Mouse (Mus musculus) E14TG2a.4 (cell line): ENCODE measurements around the gene Gm20388.
A peak's percentile ranks its signal among the peaks of the same experiment; 100 is the strongest.

ENCODE experiments used
- H3K27me3 ChIP-seq: 2 replicates; pipeline ENCODE4 v1.6.1; 2014; ENCODE audit warnings: low read length, control low read depth; ENCODE audit not compliant: insufficient read depth
- H3K36me3 ChIP-seq: 2 replicates; pipeline ENCODE4 v1.6.1; 2014; ENCODE audit warnings: low read length, control low read depth; ENCODE audit not compliant: insufficient read depth
- H3K4me1 ChIP-seq: replicated peaks from 2 replicates; pipeline ENCODE4 v1.6.1; 2014; ENCODE audit warnings: low read depth, low read length, control low read depth
- H3K4me3 ChIP-seq: replicated peaks from 2 replicates; pipeline ENCODE4 v1.5.1; 2014; ENCODE audit warnings: mild to moderate bottlenecking, low read length
- H3K9me3 ChIP-seq: 2 replicates; pipeline ENCODE4 v1.6.1; 2014; ENCODE audit warnings: low read length, control low read depth
- CTCF ChIP-seq: conservative IDR thresholded peaks from 2 replicates; pipeline ENCODE4 v1.5.1; 2014; ENCODE audit warnings: low read length
- NANOG ChIP-seq: IDR thresholded peaks from 2 replicates; pipeline ENCODE4 v1.6.1; 2014; ENCODE audit warnings: borderline replicate concordance, low read length, mixed read lengths
- POU5F1 ChIP-seq: IDR thresholded peaks from 2 replicates; pipeline ENCODE4 v1.6.1; 2014; ENCODE audit warnings: low read length, borderline replicate concordance

The Gm20388 gene

DNA sequence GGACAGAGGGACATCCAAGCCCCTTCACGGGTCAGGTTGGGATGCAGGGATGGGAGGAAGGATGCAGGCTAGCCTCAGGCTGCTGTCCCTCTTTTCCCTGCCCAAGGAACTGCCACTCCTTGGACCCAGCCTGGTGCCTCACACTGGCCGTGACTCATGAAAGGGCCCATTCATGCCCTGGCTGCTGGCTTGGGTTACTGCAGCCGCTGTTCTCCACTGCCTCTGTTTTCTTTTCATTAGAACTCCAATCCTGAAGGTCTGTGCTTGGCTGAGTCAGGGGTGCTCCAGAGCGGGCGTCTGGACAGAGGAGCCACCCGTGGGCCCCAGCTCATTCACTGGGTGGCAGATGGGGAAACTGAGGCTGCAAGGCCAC, 2314.0 kb downstream of the Gm20388 start:
- H3K4me3 ChIP-seq, result no peak overlapping the region
- TF ChIP-seq CTCF, result no peak
- no peak for TF ChIP-seq NANOG
- TF ChIP-seq POU5F1, result no peak
- no peaks in the 10 kb centered on the region for H3K9me3 ChIP-seq
- peaks cover 19% of the 10 kb centered on the region for H3K4me1 ChIP-seq
- H3K36me3 ChIP-seq, result no peaks in the 10 kb centered on the region
- H3K27me3 ChIP-seq, result peaks cover 30% of the 10 kb centered on the region

DNA sequence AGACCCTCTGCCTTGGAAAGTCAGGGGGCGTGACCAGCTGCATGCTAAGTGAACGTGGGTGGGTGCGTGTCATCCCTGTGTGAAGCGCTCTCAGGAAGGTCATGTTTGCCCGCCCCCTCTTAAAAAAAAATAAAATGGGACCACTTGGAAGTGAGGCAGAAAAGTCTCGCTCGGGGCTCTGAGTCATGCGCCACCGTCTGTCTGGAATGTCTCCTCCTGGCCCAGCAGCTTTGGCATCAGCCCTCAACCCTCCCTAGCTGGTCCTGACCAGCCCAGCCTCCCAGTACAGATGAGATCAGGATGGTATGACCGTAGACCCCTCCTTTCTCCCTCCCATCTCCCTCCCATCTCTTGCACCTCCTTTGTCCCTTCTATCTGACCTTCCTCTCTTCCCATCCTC, 2314.8 kb downstream of the Gm20388 start:
- H3K36me3 ChIP-seq, result no peaks in the 10 kb centered on the region
- no peak for TF ChIP-seq POU5F1
- TF ChIP-seq CTCF, result no peak
- H3K27me3 ChIP-seq, result peaks cover 35% of the 10 kb centered on the region

DNA sequence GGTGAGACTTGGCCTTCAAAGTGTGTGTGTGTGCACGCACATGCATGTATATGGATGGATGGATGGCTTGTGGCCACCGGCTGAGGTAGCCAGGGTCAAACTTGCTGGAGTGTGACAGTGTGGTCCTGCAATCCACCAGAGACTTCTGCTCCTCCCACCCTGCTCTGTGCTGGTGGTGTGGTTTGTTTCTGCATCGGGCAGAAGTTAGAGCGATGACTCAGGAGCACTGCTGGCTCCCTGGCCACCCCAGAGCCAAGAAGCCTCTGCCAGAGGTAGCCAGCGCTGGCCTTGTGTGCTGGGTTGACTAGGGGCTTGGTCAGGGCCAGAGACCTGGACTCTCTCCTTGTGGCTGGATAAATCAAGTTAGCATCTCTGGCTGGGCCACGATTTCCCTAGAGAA, 2316.7 kb downstream of the Gm20388 start:
- H3K9me3 ChIP-seq, result no peaks in the 10 kb centered on the region
- H3K4me1 ChIP-seq, result peaks cover 32% of the 10 kb centered on the region
- no peak for TF ChIP-seq CTCF
- H3K36me3 ChIP-seq, result no peaks in the 10 kb centered on the region
- H3K27me3 ChIP-seq, result peaks cover 54% of the 10 kb centered on the region
- no peak overlapping the region for H3K4me3 ChIP-seq

More for the DNA sequence above, 2314.8 kb downstream of the Gm20388 start:
- peaks cover 23% of the 10 kb centered on the region for H3K4me1 ChIP-seq
- H3K4me3 ChIP-seq, result no peak overlapping the region
- no peaks in the 10 kb centered on the region for H3K9me3 ChIP-seq

DNA sequence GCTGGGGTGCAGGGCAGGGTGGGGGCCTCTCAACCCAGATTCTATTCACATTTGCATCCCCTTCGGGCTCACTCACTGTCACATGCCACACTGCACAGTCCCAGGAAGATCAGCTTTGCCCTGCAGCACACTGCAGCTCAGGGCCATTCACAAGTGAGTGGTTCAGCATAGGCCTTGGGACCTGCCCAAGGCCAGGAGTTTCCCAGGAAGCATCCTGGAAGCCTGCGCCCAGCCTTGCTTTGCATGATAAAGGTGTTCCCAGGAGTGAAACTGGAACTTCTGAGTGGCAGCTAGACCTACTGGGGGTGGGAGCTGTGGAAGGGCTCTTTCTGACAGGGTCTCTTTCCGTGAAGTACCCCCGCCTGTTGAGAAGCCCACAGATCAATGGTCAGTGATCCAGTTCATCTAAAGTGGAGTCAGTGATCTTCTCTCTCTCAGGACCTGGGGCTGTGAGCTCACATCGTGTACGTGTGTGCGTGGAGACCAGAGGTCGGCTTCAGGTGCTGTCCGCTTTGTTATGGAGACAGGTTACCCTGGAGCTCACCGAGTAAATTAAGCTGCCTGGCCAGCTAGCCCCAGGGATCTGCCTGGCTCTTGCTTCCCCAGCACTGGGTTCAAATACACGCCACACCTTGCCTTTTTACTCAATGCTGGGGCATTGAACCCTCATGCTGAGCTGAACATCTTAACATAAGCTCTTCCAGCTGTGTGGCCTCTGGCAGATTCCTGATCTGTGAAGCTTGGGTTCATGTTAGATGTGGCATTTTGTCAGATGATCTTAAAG, 2318.3 kb downstream of the Gm20388 start:
- peak; percentile 58; the same call in 1 of the 2 replicates for TF ChIP-seq NANOG
- TF ChIP-seq CTCF, result no peak
- TF ChIP-seq POU5F1, result peak; percentile 91
- peak overlapping the region; percentile 41; the same call in 1 of the 2 replicates for H3K4me3 ChIP-seq

DNA sequence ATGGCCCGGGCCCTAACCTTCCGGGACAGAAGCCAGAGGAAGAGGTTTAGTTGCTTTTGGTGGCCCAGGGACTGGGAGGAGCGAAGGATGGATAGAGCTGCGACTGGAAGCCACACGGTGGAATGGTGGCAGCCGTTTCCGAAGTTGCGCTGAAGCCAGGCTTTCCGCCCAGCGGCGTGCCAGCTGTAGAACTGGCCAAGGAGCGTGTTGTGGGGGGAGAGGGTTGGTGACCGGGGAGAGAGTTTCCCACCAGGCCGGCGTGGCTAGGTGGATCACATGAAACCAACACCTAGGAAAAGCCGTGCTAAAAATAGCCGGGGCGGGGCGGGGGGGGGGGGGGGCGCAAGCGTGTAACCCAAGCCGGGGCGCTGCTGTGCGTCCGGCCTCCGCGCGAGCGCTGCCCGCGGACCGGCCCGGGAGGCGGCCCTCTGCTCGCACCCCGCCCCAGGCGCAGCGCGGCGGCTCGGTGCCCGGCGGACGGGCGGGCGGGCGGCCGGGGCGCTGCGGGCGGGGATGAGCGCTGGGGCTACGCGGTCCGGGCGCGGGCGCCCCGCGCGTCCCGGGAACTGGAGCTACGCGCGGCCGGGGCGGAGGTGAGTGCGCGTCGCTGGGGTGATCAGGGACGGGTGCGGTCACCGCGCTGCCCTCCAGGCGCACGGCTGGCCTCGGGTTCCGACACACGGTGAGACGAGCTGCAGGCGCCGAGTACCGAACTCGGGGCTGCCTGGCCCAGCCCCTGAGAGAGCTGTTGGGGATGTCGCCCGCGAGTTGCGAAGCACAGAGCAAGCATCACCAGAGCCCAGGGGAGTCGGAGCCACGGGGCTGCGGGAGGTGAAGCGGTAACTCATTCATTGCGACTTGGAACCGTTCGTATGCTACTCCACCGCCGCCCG, 2319.4 kb downstream of the Gm20388 start:
- H3K27me3 ChIP-seq, result peaks cover 72% of the 10 kb centered on the region
- no peaks in the 10 kb centered on the region for H3K9me3 ChIP-seq
- no peaks in the 10 kb centered on the region for H3K36me3 ChIP-seq
- H3K4me1 ChIP-seq, result peaks cover 32% of the 10 kb centered on the region
- peak overlapping the region; percentile 73 for H3K4me3 ChIP-seq
- TF ChIP-seq NANOG (no peak), CTCF (no peak), POU5F1 (no peak)

More for the DNA sequence above, 2318.3 kb downstream of the Gm20388 start:
- Histone ChIP-seq H3K36me3 (no peaks in the 10 kb centered on the region), H3K27me3 (peaks cover 68% of the 10 kb centered on the region), H3K4me1 (peaks cover 32% of the 10 kb centered on the region), H3K9me3 (no peaks in the 10 kb centered on the region)

DNA sequence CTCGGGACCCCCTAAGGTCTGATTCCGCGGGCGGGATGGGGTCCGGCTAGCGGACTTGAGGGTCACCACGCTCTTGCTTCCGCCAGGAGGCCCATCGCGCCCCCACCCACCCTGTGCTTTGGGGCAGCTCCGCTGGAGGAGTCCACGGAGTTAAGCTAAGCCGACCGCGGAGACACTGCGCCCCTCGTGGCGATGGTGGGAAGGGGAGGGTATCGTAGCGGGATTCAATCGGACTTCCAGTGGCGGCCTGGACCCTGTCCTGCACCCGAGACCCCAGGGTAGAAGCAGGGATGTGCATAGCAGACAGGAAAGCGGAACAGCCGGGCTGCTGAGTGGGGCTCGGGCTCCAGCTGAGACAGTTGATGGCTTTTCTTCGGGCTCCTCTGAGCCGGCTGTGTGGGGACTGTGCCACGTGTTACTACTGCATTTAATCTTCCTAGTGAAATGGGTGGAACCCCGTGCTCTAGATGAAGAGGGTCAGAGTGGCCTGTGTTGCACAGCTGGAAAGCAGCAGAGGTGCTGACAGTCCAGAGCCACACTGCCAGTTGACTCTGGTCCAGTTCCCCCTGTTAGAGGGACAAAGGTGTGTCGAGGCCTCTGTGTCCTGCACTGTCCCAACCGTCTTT, 2320.2 kb downstream of the Gm20388 start:
- H3K27me3 ChIP-seq, result peaks cover 75% of the 10 kb centered on the region
- H3K4me3 ChIP-seq, result peak overlapping the region; percentile 73
- TF ChIP-seq POU5F1, result no peak
- no peak for TF ChIP-seq NANOG
- peak; percentile 53 for TF ChIP-seq CTCF
- H3K4me1 ChIP-seq, result peaks cover 32% of the 10 kb centered on the region
- H3K9me3 ChIP-seq, result no peaks in the 10 kb centered on the region
- no peaks in the 10 kb centered on the region for H3K36me3 ChIP-seq

DNA sequence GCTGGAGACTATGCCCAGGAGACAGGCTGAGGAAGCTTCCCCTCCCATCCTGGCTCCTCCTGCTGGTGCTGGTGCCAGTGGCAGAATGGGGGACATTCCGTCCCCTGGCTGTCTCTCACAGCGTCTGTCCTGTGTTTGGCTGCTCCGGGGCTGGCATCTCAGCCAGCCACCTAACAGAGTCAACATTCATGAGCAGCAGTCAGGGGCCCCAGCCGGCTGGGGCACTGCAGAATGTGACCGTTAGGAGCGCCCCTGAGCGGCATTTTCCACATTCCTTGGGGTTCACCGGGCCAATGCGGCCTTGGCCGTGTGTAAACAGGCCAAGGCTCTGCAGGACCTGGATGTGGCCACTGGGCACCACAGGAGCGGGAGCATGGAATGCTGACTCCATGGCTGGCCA, 2323.4 kb downstream of the Gm20388 start:
- H3K9me3 ChIP-seq, result no peaks in the 10 kb centered on the region
- H3K36me3 ChIP-seq, result no peaks in the 10 kb centered on the region
- H3K4me1 ChIP-seq, result peaks cover 19% of the 10 kb centered on the region
- H3K4me3 ChIP-seq, result no peak overlapping the region
- peaks cover 65% of the 10 kb centered on the region for H3K27me3 ChIP-seq
- TF ChIP-seq POU5F1, result no peak

DNA sequence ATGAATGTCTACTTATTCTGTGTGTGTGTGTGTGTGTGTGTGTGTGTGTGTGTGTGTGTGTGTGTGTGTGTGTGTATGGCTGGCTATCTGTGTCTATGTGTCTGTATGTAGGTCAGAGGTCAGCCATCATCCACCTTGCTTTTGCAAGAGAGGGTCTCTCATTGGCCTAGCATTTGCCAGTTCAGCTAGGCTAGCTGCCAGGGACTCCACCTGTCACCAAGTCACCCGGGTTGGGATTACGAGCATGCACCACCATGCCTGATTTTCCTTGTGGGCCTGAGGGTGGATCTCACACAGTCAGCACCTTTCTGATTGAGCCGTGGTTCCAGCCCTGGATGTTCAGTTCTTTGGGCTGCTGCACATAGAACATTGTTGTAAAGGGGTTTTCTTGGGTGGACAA, 2325.9 kb downstream of the Gm20388 start:
- Histone ChIP-seq H3K27me3 (peaks cover 43% of the 10 kb centered on the region), H3K4me3 (no peak overlapping the region), H3K9me3 (no peaks in the 10 kb centered on the region), H3K36me3 (no peaks in the 10 kb centered on the region), H3K4me1 (no peaks in the 10 kb centered on the region; the same call in 1 of the 2 replicates)
- TF ChIP-seq NANOG, result no peak
- no peak for TF ChIP-seq POU5F1
- no peak for TF ChIP-seq CTCF
